Mouse (Mus musculus) megakaryocyte progenitor cell, adult 5-6 weeks (primary cell): ENCODE measurements around the gene Ttyh3. TPM values are rescaled to one million over a fixed set of nuclear protein-coding genes. Genes with fewer than 3 reads are reported as not detected.
A peak's percentile ranks its signal among the peaks of the same experiment; 100 is the strongest.

Source experiments
- ATAC-seq: replicated peaks from 2 replicates; pipeline ENCODE4 v1.8.0; 2016; ENCODE audit warnings: mild to moderate bottlenecking, moderate TSS enrichment, inconsistent platforms; ENCODE audit not compliant: poor library complexity
- total RNA-seq, 2 experiments: library from RNA; stranded (forward) in 1 of 2; stranded (reverse) in 1 of 2; fragments of 157-497, 149-512 nt in 1 of 2; fragments of 200-1000 nt in 1 of 2; gene quantifications; 2 replicates each; pipeline versions ENCODE4 v1.2.3 to v1.2.4; 2015 to 2017

Gene Ttyh3
- total RNA-seq, 2 experiments from 2014 or later: 10.2 to 31.4 TPM

- no peak for ATAC-seq
Observed at GRCm38 (mm10) chr5:140611021-140611583, 37.7 kb downstream of the Ttyh3 start.

- ATAC-seq: 0 out of 2 replicates have a peak, but pooled peaks have one; percentile 2
Observed at GRCm38 (mm10) chr5:140610273-140611011, 38.4 kb downstream of the Ttyh3 start.

- 0 out of 2 replicates have a peak, but pooled peaks have one; percentile 5 for ATAC-seq
Observed at GRCm38 (mm10) chr5:140609511-140610272, 39.1 kb downstream of the Ttyh3 start.

- no peak for ATAC-seq
Observed at GRCm38 (mm10) chr5:140608634-140609015, 40.2 kb downstream of the Ttyh3 start.

- peak; percentile 8; the same call in 1 of the 2 replicates for ATAC-seq
Observed at GRCm38 (mm10) chr5:140607836-140608633, 40.8 kb downstream of the Ttyh3 start.

- ATAC-seq: peak; percentile 63
Observed at GRCm38 (mm10) chr5:140607001-140607835, 41.6 kb downstream of the Ttyh3 start, which contains the start of gene Lfng. Lfng (plus strand) TSS chr5:140607320.

- ATAC-seq: no peak
Observed at GRCm38 (mm10) chr5:140606386-140606785, 42.4 kb downstream of the Ttyh3 start.

- no peak for ATAC-seq
Observed at GRCm38 (mm10) chr5:140605228-140605627, 43.6 kb downstream of the Ttyh3 start.

GRCm38 (mm10) chr5:140604386-140604785 lies 44.4 kb downstream of the Ttyh3 start:
- ATAC-seq: no peak

GRCm38 (mm10) chr5:140602540-140602939 lies 46.3 kb downstream of the Ttyh3 start:
- no peak for ATAC-seq

- no peak for ATAC-seq
Observed at GRCm38 (mm10) chr5:140601712-140602111, 47.1 kb downstream of the Ttyh3 start.

GRCm38 (mm10) chr5:140599939-140600338 lies 48.9 kb downstream of the Ttyh3 start:
- no peak for ATAC-seq

- no peak for ATAC-seq
Observed at GRCm38 (mm10) chr5:140597787-140598186, 51.0 kb downstream of the Ttyh3 start.

- ATAC-seq: peak; percentile 73
Observed at GRCm38 (mm10) chr5:140596927-140597588, 51.8 kb downstream of the Ttyh3 start.

GRCm38 (mm10) chr5:140596426-140596825 lies 52.4 kb downstream of the Ttyh3 start:
- ATAC-seq: peak; percentile 38

GRCm38 (mm10) chr5:140594846-140595245 lies 54.0 kb downstream of the Ttyh3 start:
- ATAC-seq: no peak

GRCm38 (mm10) chr5:140589082-140589774 lies 59.6 kb downstream of the Ttyh3 start:
- no peak for ATAC-seq

GRCm38 (mm10) chr5:140583732-140584368 lies 65.0 kb downstream of the Ttyh3 start:
- no peak for ATAC-seq
